Mouse (Mus musculus) kidney, adult 8-10 months (tissue): ENCODE measurements around the gene Picalm.

Experiments used
- DNase-seq, 2 experiments: peaks; one replicate each; pipeline ENCODE4 v3.0.0; 2022

Picalm gene

GRCm38 (mm10) chr7:90218122-90218521 is 88.1 kb downstream of the Picalm start:
- no peak for DNase-seq

- no peak for DNase-seq
Measured at GRCm38 (mm10) chr7:90221487-90221886, 91.5 kb downstream of the Picalm start.

- no peak for DNase-seq
Measured at GRCm38 (mm10) chr7:90228075-90228474, 98.1 kb downstream of the Picalm start.

GRCm38 (mm10) chr7:90228884-90229283 is 98.9 kb downstream of the Picalm start:
- peak in 1 of 2 experiments; percentile 19 for DNase-seq

- DNase-seq = no peak
Measured at GRCm38 (mm10) chr7:90231431-90231830, 101.4 kb downstream of the Picalm start.

GRCm38 (mm10) chr7:90233921-90234320 is 103.9 kb downstream of the Picalm start:
- DNase-seq = no peak

- no peak for DNase-seq
Measured at GRCm38 (mm10) chr7:90236289-90236905, 106.4 kb downstream of the Picalm start.

- DNase-seq = no peak
Measured at GRCm38 (mm10) chr7:90243151-90243550, 113.1 kb downstream of the Picalm start.

- no peak for DNase-seq
Measured at GRCm38 (mm10) chr7:90243643-90244042, 113.6 kb downstream of the Picalm start.

GRCm38 (mm10) chr7:90252946-90253345 is 122.9 kb downstream of the Picalm start:
- DNase-seq = peak in 1 of 2 experiments; percentile 44

GRCm38 (mm10) chr7:90258701-90259100 is 128.7 kb downstream of the Picalm start:
- no peak for DNase-seq

- no peak for DNase-seq
Measured at GRCm38 (mm10) chr7:90259899-90260298, 129.9 kb downstream of the Picalm start.

- DNase-seq = no peak
Measured at GRCm38 (mm10) chr7:90261902-90262599, 132.0 kb downstream of the Picalm start.
